Mouse (Mus musculus): ENCODE data around the gene Sobp.

DNA sequence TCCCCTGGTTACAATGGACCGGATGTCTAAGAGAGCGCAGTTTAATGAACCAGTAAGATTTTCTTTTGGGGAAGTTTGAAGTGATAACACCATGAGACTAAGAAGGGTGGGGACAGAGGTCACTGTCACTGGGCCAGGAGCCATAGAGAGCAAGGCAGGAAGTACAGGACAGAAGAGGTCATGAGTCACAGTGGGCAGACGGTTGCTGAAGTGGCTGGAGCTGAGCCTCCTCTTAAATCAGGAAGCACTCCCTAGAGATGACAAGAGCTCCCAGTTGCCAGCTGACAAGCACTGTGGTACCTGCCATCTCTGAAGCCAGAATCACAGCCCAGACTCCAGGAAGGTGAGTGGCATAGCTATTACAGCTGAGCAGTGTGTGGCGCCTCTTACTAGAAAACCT is 139.5 kb downstream of the Sobp start:
- TF ChIP-seq CTCF (IDR thresholded peaks at IDR 0.05; ENCODE audit: borderline replicate concordance, insufficient read depth, low read depth, low read length): no peak
- TF ChIP-seq POLR2A (IDR thresholded peaks at IDR 0.05; ENCODE audit: borderline replicate concordance, insufficient read depth, low read length): no peak

Data from cerebellum, adult 2 months (tissue).